ENCODE assay signal across 27 mouse cellular contexts in the genomic region with DNA sequence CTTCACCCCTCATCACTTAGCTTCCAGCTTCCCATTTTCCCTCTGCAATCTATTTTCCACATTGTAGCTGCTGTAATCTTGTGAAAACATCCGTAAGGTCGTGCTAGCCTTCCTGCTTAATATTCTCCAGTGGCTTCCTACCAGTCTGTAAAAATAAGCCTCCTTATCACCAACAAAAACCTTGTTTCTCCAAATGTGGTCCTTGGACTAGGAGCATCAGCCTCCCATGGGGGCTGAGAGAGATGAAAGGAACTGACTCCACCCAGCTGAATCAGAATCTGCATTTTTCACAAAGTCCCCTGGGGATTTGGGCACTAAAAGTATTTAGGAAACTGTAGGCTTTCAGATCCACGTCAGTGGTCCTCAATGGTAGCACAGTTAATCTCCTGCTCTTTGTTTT. TPM values are rescaled to one million over a fixed set of nuclear protein-coding genes. Genes with fewer than 3 reads are reported as not detected.
DNase-seq lines count a peak whose midpoint lies in the region; ATAC-seq and TF ChIP-seq lines count a peak whose summit lies in the region.
"Had no signal": no experiment of that assay in that cellular context is flagged by ENCODE, and none has a peak within 500 bp of the region (broad histone marks: within the 10 kb centered on the region; RNA-seq: fewer than 3 reads in every experiment).

No protein-coding gene starts in this region.

- peak; percentile 11 for DNase-seq in hindbrain, postnatal 0 days (ENCODE audit: low spot score)
- DNase-seq in c-Kit-positive CD71-negative TER-119-negative erythroid progenitor cells, embryonic 14.5 days (ENCODE audit: low read depth) = peak; percentile 5
- peak; percentile 20 for DNase-seq in heart, postnatal 25 days (ENCODE audit: low spot score)
- no peak for DNase-seq in layer of hippocampus, adult 9-11 months
- DNase-seq in layer of hippocampus, adult 18-20 months (ENCODE audit: low spot score in 2 of 2) = no peak
- no peak for DNase-seq in gastrocnemius, adult 8-10 months (ENCODE audit: low spot score in 2 of 2)
- DNase-seq: adrenal gland, adult 2 months; cerebellum, adult 11-12 months; cerebellum, postnatal 10 days; kidney, adult 18-20 months; kidney, postnatal 10 days; liver, postnatal 0 days; thymus, adult 2 months had no signal

- H3K27ac ChIP-seq in hindbrain, postnatal 0 days = no peak overlapping the region
- no peak overlapping the region for H3K27ac ChIP-seq in hindbrain, embryonic 13.5 days
- no peak overlapping the region for H3K27ac ChIP-seq in heart, embryonic 12.5 days (ENCODE audit: poor library complexity, severe bottlenecking)
- H3K27ac ChIP-seq: embryonic facial prominence, embryonic 12.5 days; forebrain, embryonic 12.5 days; limb, embryonic 12.5 days; midbrain, embryonic 15.5 days; stomach, postnatal 0 days had no signal

- H3K9me3 ChIP-seq in hindbrain, postnatal 0 days (ENCODE audit: low read length) = no peaks in the 10 kb centered on the region
- H3K9me3 ChIP-seq in hindbrain, embryonic 13.5 days = no peaks in the 10 kb centered on the region
- no peaks in the 10 kb centered on the region for H3K9me3 ChIP-seq in heart, embryonic 12.5 days (replicated peaks)
- H3K9me3 ChIP-seq: embryonic facial prominence, embryonic 12.5 days; forebrain, embryonic 12.5 days; limb, embryonic 12.5 days; megakaryocyte, embryonic 14.5 days; midbrain, embryonic 15.5 days had no signal

- intact Hi-C loops in heart, postnatal 25 days (cut with DNase I) = no loop called here

- no peaks in the 10 kb centered on the region for H3K4me1 ChIP-seq in hindbrain, postnatal 0 days (ENCODE audit: insufficient read depth, low read length)
- no peaks in the 10 kb centered on the region for H3K4me1 ChIP-seq in hindbrain, embryonic 13.5 days (replicated peaks)
- H3K4me1 ChIP-seq in heart, embryonic 12.5 days (replicated peaks) = no peaks in the 10 kb centered on the region
- H3K4me1 ChIP-seq: embryonic facial prominence, embryonic 12.5 days; forebrain, embryonic 12.5 days; limb, embryonic 12.5 days; midbrain, embryonic 15.5 days had no signal

- ATAC-seq in hindbrain, postnatal 0 days = no peak
- no peak for ATAC-seq in hindbrain, embryonic 13.5 days (ENCODE audit: low FRiP score)
- peak; percentile 78 for ATAC-seq in heart, embryonic 12.5 days (ENCODE audit: insufficient number of reproducible peaks, low FRiP score)
- ATAC-seq: liver, postnatal 0 days; lung, postnatal 0 days; midbrain, embryonic 15.5 days had no signal

- no peak for TF ChIP-seq CTCF in hindbrain, postnatal 0 days (IDR thresholded peaks at IDR 0.05; ENCODE audit: low read depth)

- no peak overlapping the region for H3K9ac ChIP-seq in hindbrain, postnatal 0 days (replicated peaks; ENCODE audit: low read length)
- no peak overlapping the region for H3K9ac ChIP-seq in hindbrain, embryonic 13.5 days
- no peak overlapping the region for H3K9ac ChIP-seq in heart, embryonic 12.5 days
- H3K9ac ChIP-seq: embryonic facial prominence, embryonic 12.5 days; forebrain, embryonic 12.5 days; limb, embryonic 12.5 days; liver, postnatal 0 days; midbrain, embryonic 15.5 days had no signal

- H3K4me3 ChIP-seq in hindbrain, postnatal 0 days (ENCODE audit: low read length) = no peak overlapping the region
- H3K4me3 ChIP-seq in hindbrain, embryonic 13.5 days = no peak overlapping the region
- no peak overlapping the region for H3K4me3 ChIP-seq in heart, embryonic 12.5 days
- H3K4me3 ChIP-seq: embryonic facial prominence, embryonic 12.5 days; forebrain, embryonic 12.5 days; limb, embryonic 12.5 days; megakaryocyte, embryonic 14.5 days; midbrain, embryonic 15.5 days had no signal

- 28% methylated on average over 3 of the region's 3 CpGs for WGBS in hindbrain, postnatal 0 days
- WGBS in hindbrain, embryonic 13.5 days = 42% methylated on average over 3 of the region's 3 CpGs
- WGBS in heart, embryonic 12.5 days = 20% methylated on average over 3 of the region's 3 CpGs

- no peak overlapping the region for H3K4me2 ChIP-seq in hindbrain, postnatal 0 days (ENCODE audit: low read depth, low read length)
- no peak overlapping the region for H3K4me2 ChIP-seq in hindbrain, embryonic 13.5 days
- H3K4me2 ChIP-seq in heart, embryonic 12.5 days = no peak overlapping the region
- H3K4me2 ChIP-seq: embryonic facial prominence, embryonic 12.5 days; forebrain, embryonic 12.5 days; limb, embryonic 12.5 days; liver, embryonic 11.5 days; midbrain, embryonic 15.5 days had no signal

- no peaks in the 10 kb centered on the region for H3K27me3 ChIP-seq in hindbrain, postnatal 0 days (ENCODE audit: insufficient read depth, low read length)
- H3K27me3 ChIP-seq in hindbrain, embryonic 13.5 days = no peaks in the 10 kb centered on the region
- no peaks in the 10 kb centered on the region for H3K27me3 ChIP-seq in heart, embryonic 12.5 days (replicated peaks)
- H3K27me3 ChIP-seq: embryonic facial prominence, embryonic 12.5 days; forebrain, embryonic 12.5 days; megakaryocyte, embryonic 14.5 days; midbrain, embryonic 15.5 days had no signal

- no peaks in the 10 kb centered on the region for H3K36me3 ChIP-seq in hindbrain, postnatal 0 days (ENCODE audit: insufficient read depth, low read length)
- no peaks in the 10 kb centered on the region for H3K36me3 ChIP-seq in hindbrain, embryonic 13.5 days
- no peaks in the 10 kb centered on the region for H3K36me3 ChIP-seq in heart, embryonic 12.5 days
- H3K36me3 ChIP-seq: embryonic facial prominence, embryonic 12.5 days; forebrain, embryonic 12.5 days; limb, embryonic 12.5 days; midbrain, embryonic 15.5 days had no signal

RNA-seq across cellular contexts. Expression of gene Cacng3, which starts 46.0 kb away (rescaled TPM):
- total RNA-seq in hindbrain, postnatal 0 days (2014; rRNA removed) = 11.2 and 17.2 TPM in 2 replicates
- polyA plus RNA-seq in hindbrain, postnatal 0 days (2015; fragmentation: Nextera tagmentation; extraction: Ambion mirVana) = 22.0 and 28.5 TPM in 2 replicates
- 9.2 and 11.3 TPM in 2 replicates for polyA plus RNA-seq in hindbrain, embryonic 13.5 days (2015; fragmentation: Nextera tagmentation; extraction: Ambion mirVana)
- not detected in 2 replicates for polyA plus RNA-seq in heart, embryonic 12.5 days (2016; fragmentation: Nextera tagmentation; extraction: Ambion mirVana)
- total RNA-seq in heart, postnatal 25 days (2021) = not detected
- total RNA-seq in layer of hippocampus, adult 18-20 months (2021) = 10 to 100 TPM; 62.5 to 67.0 TPM
- not detected for total RNA-seq in gastrocnemius, adult 8-10 months (2022)
- total RNA-seq: gastrocnemius, adult 18-20 months; MEL had no signal
- polyA plus RNA-seq: embryonic facial prominence, embryonic 12.5 days; gonadal fat pad, adult 2 months; limb, embryonic 12.5 days; lung, postnatal 0 days; small intestine, adult 2 months; thymus, adult 2 months had no signal

Comparison
In these comparisons a context has a peak if more than half of its experiments do, and no peak if none do; other contexts are left out.
1. DNase-seq: peak in hindbrain, postnatal 0 days (single experiment), c-Kit-positive CD71-negative TER-119-negative erythroid progenitor cells, embryonic 14.5 days (single experiment) and heart, postnatal 25 days (single experiment); none in layer of hippocampus, adult 9-11 months (single experiment), layer of hippocampus, adult 18-20 months (0 of 2) and gastrocnemius, adult 8-10 months (0 of 2).
2. RNA of gene Cacng3, which starts 46.0 kb away (total RNA-seq): 62.5 to 67.0 TPM in layer of hippocampus, adult 18-20 months and 11.2 to 17.2 TPM in hindbrain, postnatal 0 days; not detected in heart, postnatal 25 days and not detected in gastrocnemius, adult 8-10 months; every median in the first group is over 10 times any median in the second.